In the genomic region with DNA sequence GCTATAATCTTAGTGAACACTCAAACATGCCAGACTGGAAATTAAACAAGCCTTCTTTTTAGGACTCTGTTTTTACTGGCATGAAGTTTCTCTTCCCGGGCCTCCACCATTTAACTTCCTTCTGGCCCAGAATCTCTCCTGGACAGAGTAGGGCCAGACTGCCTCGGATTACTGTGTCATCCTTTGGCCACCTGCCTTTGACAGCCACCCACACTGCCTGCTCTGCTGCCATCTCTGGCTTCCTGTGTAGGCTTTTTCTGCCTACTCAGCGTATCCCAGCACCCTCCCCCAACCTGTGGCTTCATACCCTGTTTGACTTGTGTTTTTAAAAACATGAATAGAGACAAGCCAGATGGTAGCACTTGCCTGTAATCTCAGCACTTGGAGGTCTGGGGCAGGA, we compare ENCODE assay signal across 8 mouse cellular contexts.
DNase-seq lines count a peak whose midpoint lies in the region; ATAC-seq and TF ChIP-seq lines count a peak whose summit lies in the region.

No protein-coding gene starts in this region.

- H3K4me1 ChIP-seq in kidney, adult 2 months (ENCODE audit: control insufficient read depth, insufficient read depth, low read length), result peaks cover 17% of the 10 kb centered on the region; the same call in 1 of the 2 replicates
- no peaks in the 10 kb centered on the region for H3K4me1 ChIP-seq in midbrain, embryonic 11.5 days (ENCODE audit: control insufficient read depth, insufficient read depth, low read length)
- H3K4me1 ChIP-seq in hindbrain, embryonic 10.5 days (replicated peaks), result peaks cover 3% of the 10 kb centered on the region; the same call in 1 of the 2 replicates

- H3K27ac ChIP-seq in kidney, adult 2 months (ENCODE audit: insufficient read depth, low read depth, low read length), result peak overlapping the region; percentile 10; the same call in 1 of the 2 replicates
- no peak overlapping the region for H3K27ac ChIP-seq in midbrain, embryonic 11.5 days (ENCODE audit: low read depth, low read length)
- H3K27ac ChIP-seq in hindbrain, embryonic 10.5 days, result no peak overlapping the region

- H3K36me3 ChIP-seq in kidney, adult 2 months (ENCODE audit: control insufficient read depth, insufficient read depth, low read length), result no peaks in the 10 kb centered on the region
- H3K36me3 ChIP-seq in midbrain, embryonic 11.5 days (ENCODE audit: control insufficient read depth, insufficient read depth, low read length), result peaks cover 6% of the 10 kb centered on the region
- H3K36me3 ChIP-seq in hindbrain, embryonic 10.5 days, result peaks cover 50% of the 10 kb centered on the region

- H3K27me3 ChIP-seq in kidney, adult 2 months (replicated peaks; ENCODE audit: control insufficient read depth, insufficient read depth, low read length), result no peaks in the 10 kb centered on the region
- no peaks in the 10 kb centered on the region for H3K27me3 ChIP-seq in midbrain, embryonic 11.5 days (ENCODE audit: control insufficient read depth, insufficient read depth, low read length)
- H3K27me3 ChIP-seq in hindbrain, embryonic 10.5 days (ENCODE audit: insufficient read depth, poor library complexity, severe bottlenecking), result no peaks in the 10 kb centered on the region

- no peaks in the 10 kb centered on the region for H3K9me3 ChIP-seq in midbrain, embryonic 11.5 days (ENCODE audit: control insufficient read depth, low read length)
- H3K9me3 ChIP-seq in hindbrain, embryonic 10.5 days, result no peaks in the 10 kb centered on the region

- no peak overlapping the region for H3K4me2 ChIP-seq in midbrain, embryonic 11.5 days

- DNase-seq in kidney, adult 2 months, result peak; percentile 39
- DNase-seq in kidney, postnatal 10 days, result no peak
- peak; percentile 4 for DNase-seq in NIH3T3 (ENCODE audit: low read depth)
- peak; percentile 59 to 67 for DNase-seq in frontal cortex, postnatal 36 days (ENCODE audit: low spot score in 2 of 2)
- DNase-seq in kidney, postnatal 14 days, result peak; percentile 38
- no peak for DNase-seq in midbrain, embryonic 11.5 days (ENCODE audit: low spot score, missing footprints)
- no peak for DNase-seq in hindbrain, embryonic 10.5 days (ENCODE audit: low spot score)

- peak; percentile 60 for ATAC-seq in megakaryocyte-erythroid progenitor cell, adult 5-6 weeks (replicated peaks; ENCODE audit: low FRiP score, low TSS enrichment, poor library complexity, severe bottlenecking)
- ATAC-seq in midbrain, embryonic 11.5 days (ENCODE audit: low FRiP score), result no peak

- TF ChIP-seq CTCF in kidney, adult 2 months (conservative IDR thresholded peaks at IDR 0.05; ENCODE audit: insufficient read depth, insufficient read length, low read depth, low read length), result no peak

- 26% methylated on average over 3 of the region's 3 CpGs for WGBS in kidney, adult 2 months
- 74% methylated on average over 3 of the region's 3 CpGs for WGBS in midbrain, embryonic 11.5 days
- 78% methylated on average over 3 of the region's 3 CpGs for WGBS in hindbrain, embryonic 10.5 days

- no peak overlapping the region for H3K9ac ChIP-seq in midbrain, embryonic 11.5 days (ENCODE audit: low read length)

- no peak overlapping the region for H3K4me3 ChIP-seq in kidney, adult 2 months (ENCODE audit: insufficient read depth, low read depth, low read length)
- no peak overlapping the region for H3K4me3 ChIP-seq in midbrain, embryonic 11.5 days (ENCODE audit: low read depth, low read length)
- H3K4me3 ChIP-seq in hindbrain, embryonic 10.5 days, result no peak overlapping the region

- no peak for TF ChIP-seq POLR2A in kidney, adult 2 months (IDR thresholded peaks at IDR 0.05; ENCODE audit: low read depth, low read length)

Comparison
In these comparisons a context has a peak if more than half of its experiments do, and no peak if none do; other contexts are left out.
1. DNase-seq: peak in kidney, adult 2 months (single experiment), NIH3T3 (single experiment), frontal cortex, postnatal 36 days (2 of 2) and kidney, postnatal 14 days (single experiment); none in kidney, postnatal 10 days (single experiment), midbrain, embryonic 11.5 days (single experiment) and hindbrain, embryonic 10.5 days (single experiment).